Mouse (Mus musculus): Measurements from ENCODE around the gene Hist1h1c. TPM values are rescaled to one million over a fixed set of nuclear protein-coding genes. Genes with fewer than 3 reads are reported as not detected.
"Not testable (repeated sequence)": the region's sequence is repeated elsewhere in the genome, so short reads cannot be mapped to it uniquely, and the experiment has no call there.

Hist1h1c gene
- polyA plus RNA-seq, 1 experiment from 2014 or later = 72.2 TPM

DNA sequence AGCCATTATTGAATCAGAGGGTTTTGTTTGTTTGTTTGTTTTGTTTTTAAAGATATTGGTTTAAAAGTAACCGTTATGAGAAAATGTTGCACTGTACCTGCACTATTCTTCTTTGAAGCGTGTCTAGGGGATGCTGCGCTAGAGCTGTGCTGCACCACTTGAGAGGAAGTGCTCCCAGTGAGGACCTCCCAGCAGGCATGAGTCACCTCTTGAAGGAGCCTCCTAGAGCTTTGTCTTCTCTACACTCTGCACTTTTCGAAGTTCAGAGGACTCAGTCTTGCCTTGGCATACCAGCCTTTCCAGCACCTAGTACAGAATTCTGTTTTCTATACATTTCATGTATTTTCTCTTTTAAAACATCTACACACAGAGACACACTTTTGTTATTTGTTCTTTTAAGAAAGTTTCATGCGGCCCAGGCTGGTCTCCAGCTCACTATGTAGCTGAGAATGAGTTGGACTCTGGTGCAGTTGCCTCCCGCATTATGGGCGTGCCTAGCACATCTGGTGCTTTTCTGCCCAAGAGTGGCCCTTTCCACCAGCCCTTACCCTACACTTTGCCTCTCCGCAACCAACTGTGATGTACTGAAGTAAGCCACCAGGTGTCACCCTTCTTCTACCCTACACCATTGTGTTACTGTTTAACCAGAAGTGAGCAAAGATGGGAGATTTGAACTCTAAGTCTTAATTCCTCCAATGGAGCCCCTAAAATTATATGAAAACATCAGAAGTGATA, 37.7 kb upstream of the Hist1h1c start:
- Histone ChIP-seq H3K4me2 (no peak overlapping the region), H3K4me3 (replicated peaks) (no peak overlapping the region), H3K9me3 (replicated peaks) (no peaks in the 10 kb centered on the region), H3K9ac (peak overlapping the region; percentile 55), H3K27ac (peak overlapping the region; percentile 22; the same call in 1 of the 2 replicates), H3K4me1 (replicated peaks) (peaks cover 46% of the 10 kb centered on the region), H3K27me3 (no peaks in the 10 kb centered on the region), H3K36me3 (no peaks in the 10 kb centered on the region)
- DNase-seq (peak; percentile 57), ATAC-seq (ENCODE audit: low read depth) (peak; percentile 24)
- 21% methylated on average over 8 of the region's 8 CpGs for whole genome bisulfite sequencing (ENCODE audit: insufficient replicate concordance)

DNA sequence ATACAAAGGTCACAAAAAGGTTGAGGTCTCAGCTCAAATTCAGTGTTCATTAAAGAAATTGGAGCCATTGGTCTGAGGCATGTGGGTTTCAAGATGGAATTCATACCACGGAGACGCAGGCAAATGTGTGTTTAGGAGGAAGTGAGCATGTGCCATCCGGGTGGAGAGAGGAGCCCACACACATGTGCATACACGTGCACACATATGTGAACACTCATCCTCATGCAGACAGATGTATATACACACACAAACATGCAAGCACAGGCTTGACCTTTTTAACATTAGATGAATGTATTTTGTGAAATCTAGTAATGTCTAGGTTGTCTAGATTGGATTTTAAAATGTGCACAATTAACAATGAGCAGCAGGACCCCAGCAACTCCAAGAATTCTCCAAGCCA, 36.4 kb upstream of the Hist1h1c start:
- no peaks in the 10 kb centered on the region for H3K36me3 ChIP-seq
- ATAC-seq (ENCODE audit: low read depth) = no peak
- H3K27me3 ChIP-seq = no peaks in the 10 kb centered on the region
- no peak overlapping the region for H3K4me2 ChIP-seq
- H3K4me1 ChIP-seq (replicated peaks) = peaks cover 38% of the 10 kb centered on the region
- no peak overlapping the region for H3K27ac ChIP-seq
- H3K4me3 ChIP-seq (replicated peaks) = no peak overlapping the region
- no peak for DNase-seq
- H3K9me3 ChIP-seq (replicated peaks) = no peaks in the 10 kb centered on the region
- H3K9ac ChIP-seq = 0 out of 2 replicates have a peak overlapping the region, but pooled peaks have one; percentile 26
- 51% methylated on average over 4 of the region's 4 CpGs for WGBS (ENCODE audit: insufficient replicate concordance)

DNA sequence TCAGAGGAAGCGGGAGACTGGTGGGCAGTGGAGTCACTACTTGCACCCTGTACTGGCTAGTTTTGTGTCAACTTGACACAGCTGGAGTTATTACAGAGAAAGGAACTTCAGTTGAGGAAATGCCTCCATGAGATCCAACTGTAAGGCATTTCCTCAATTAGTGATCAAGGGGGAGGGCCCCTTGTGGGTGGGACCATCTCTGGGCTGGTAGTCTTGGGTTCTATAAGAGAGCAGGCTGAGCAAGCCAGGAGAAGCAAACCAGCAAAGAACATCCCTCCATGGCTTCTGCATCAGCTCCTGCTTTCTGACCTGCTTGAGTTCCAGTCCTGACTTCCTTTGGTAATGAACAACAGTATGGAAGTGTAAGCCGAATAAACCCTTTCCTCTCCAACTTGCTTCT, 35.8 kb upstream of the Hist1h1c start:
- H3K27me3 ChIP-seq; H3K27ac ChIP-seq; ATAC-seq (ENCODE audit: low read depth); H3K36me3 ChIP-seq; H3K4me2 ChIP-seq; H3K4me3 ChIP-seq (replicated peaks); H3K9me3 ChIP-seq (replicated peaks); DNase-seq: not testable (repeated sequence)
- Histone ChIP-seq H3K4me1 (replicated peaks) (peaks cover 35% of the 10 kb centered on the region), H3K9ac (0 out of 2 replicates have a peak overlapping the region, but pooled peaks have one; percentile 26)
- WGBS (ENCODE audit: insufficient replicate concordance) = 54% methylated on average over 2 of the region's 2 CpGs

- no peaks in the 10 kb centered on the region for H3K9me3 ChIP-seq (replicated peaks)
- WGBS (ENCODE audit: insufficient replicate concordance) = 62% methylated on average over 7 of the region's 7 CpGs
- ATAC-seq (ENCODE audit: low read depth) = no peak
These were observed 32.8 kb upstream of the Hist1h1c start for GRCm38 (mm10) chr13:23705751-23706356.

GRCm38 (mm10) chr13:23706771-23707170, 31.8 kb upstream of the Hist1h1c start:
- H3K4me2 ChIP-seq = no peak overlapping the region
- no peak overlapping the region for H3K27ac ChIP-seq
- no peak for DNase-seq
- H3K4me3 ChIP-seq (replicated peaks) = no peak overlapping the region
- peaks cover 33% of the 10 kb centered on the region for H3K4me1 ChIP-seq (replicated peaks)
- peaks cover 25% of the 10 kb centered on the region for H3K27me3 ChIP-seq
- no peak overlapping the region for H3K9ac ChIP-seq
- 81% methylated on average over 12 of the region's 12 CpGs for WGBS (ENCODE audit: insufficient replicate concordance)
- ATAC-seq (ENCODE audit: low read depth) = no peak
- no peaks in the 10 kb centered on the region for H3K9me3 ChIP-seq (replicated peaks)
- no peaks in the 10 kb centered on the region for H3K36me3 ChIP-seq

More at GRCm38 (mm10) chr13:23705751-23706356, 32.8 kb upstream of the Hist1h1c start:
- H3K27ac ChIP-seq = no peak overlapping the region
- H3K4me2 ChIP-seq = no peak overlapping the region
- peaks cover 35% of the 10 kb centered on the region for H3K4me1 ChIP-seq (replicated peaks)
- no peaks in the 10 kb centered on the region for H3K36me3 ChIP-seq
- no peak overlapping the region for H3K9ac ChIP-seq
- peaks cover 16% of the 10 kb centered on the region for H3K27me3 ChIP-seq
- no peak overlapping the region for H3K4me3 ChIP-seq (replicated peaks)
- DNase-seq = no peak

DNA sequence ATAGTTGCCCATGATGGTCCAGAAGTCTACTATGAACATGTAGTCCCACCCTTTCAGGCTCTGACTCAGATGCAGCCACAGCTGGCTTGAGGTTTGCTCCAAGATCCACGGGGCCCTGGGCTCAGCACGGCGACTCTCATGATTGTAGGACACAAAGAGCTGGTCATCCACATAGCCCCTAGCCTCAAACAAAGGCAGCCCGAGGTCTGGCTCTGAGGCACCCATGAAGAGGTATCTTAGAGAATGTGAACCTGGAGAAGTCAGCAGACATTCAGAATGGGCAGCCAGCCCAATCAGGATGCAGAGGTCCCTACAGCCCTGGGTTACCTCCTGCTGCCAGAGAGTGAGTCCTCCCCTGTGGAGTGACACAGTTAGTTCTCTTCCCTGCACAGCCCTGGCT, 30.6 kb upstream of the Hist1h1c start:
- H3K4me1 ChIP-seq (replicated peaks) = peaks cover 26% of the 10 kb centered on the region
- no peak overlapping the region for H3K4me2 ChIP-seq
- H3K27me3 ChIP-seq = peaks cover 25% of the 10 kb centered on the region
- H3K9me3 ChIP-seq (replicated peaks) = no peaks in the 10 kb centered on the region
- DNase-seq (no peak), ATAC-seq (ENCODE audit: low read depth) (no peak)
- no peak overlapping the region for H3K4me3 ChIP-seq (replicated peaks)
- H3K27ac ChIP-seq = no peak overlapping the region
- H3K9ac ChIP-seq = no peak overlapping the region
- whole genome bisulfite sequencing (ENCODE audit: insufficient replicate concordance) = 72% methylated on average over 4 of the region's 4 CpGs
- H3K36me3 ChIP-seq = no peaks in the 10 kb centered on the region

DNA sequence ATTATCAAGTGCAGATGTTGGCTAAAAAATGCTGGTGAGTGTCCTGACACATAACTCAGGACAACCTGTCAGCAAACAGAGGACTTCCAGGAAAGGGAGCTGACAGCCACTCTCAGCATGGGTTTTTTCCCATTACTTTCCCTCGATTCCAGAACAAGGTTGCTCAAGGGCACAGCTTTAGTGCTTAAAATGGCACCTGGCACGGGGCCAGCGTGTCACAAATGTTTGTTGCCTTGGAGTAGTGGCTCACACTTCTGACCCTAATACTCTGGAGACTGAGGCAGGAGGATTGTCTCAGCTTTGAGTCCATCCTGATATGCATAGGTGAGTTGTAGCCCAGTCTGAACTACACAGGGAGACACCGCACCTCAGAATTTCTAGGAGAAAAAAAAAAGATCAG, 30.0 kb upstream of the Hist1h1c start:
- Histone ChIP-seq H3K4me3 (replicated peaks) (no peak overlapping the region), H3K4me1 (replicated peaks) (peaks cover 24% of the 10 kb centered on the region), H3K4me2 (no peak overlapping the region), H3K27ac (no peak overlapping the region), H3K36me3 (no peaks in the 10 kb centered on the region), H3K9ac (no peak overlapping the region), H3K27me3 (peaks cover 25% of the 10 kb centered on the region), H3K9me3 (replicated peaks) (no peaks in the 10 kb centered on the region)
- ATAC-seq (ENCODE audit: low read depth) (no peak), DNase-seq (no peak)
- WGBS (ENCODE audit: insufficient replicate concordance) = 63% methylated on average over 4 of the region's 4 CpGs

GRCm38 (mm10) chr13:23709714-23710373, 28.8 kb upstream of the Hist1h1c start:
- Histone ChIP-seq H3K9ac (peak overlapping the region; percentile 69), H3K36me3 (no peaks in the 10 kb centered on the region), H3K27ac (peak overlapping the region; percentile 63), H3K4me3 (replicated peaks) (peak overlapping the region; percentile 60), H3K9me3 (replicated peaks) (no peaks in the 10 kb centered on the region), H3K27me3 (peaks cover 25% of the 10 kb centered on the region), H3K4me1 (replicated peaks) (peaks cover 24% of the 10 kb centered on the region), H3K4me2 (peak overlapping the region; percentile 72)
- DNase-seq (no peak), ATAC-seq (ENCODE audit: low read depth) (no peak)
- WGBS (ENCODE audit: insufficient replicate concordance) = 35% methylated on average over 15 of the region's 15 CpGs

GRCm38 (mm10) chr13:23710374-23711089, 28.1 kb upstream of the Hist1h1c start, which contains the start of gene Hfe:
Gene Hfe (minus strand): TSS chr13:23710854.
- peak within 1 kb of the TSS; percentile 60 for H3K4me3 ChIP-seq (replicated peaks)
- peaks cover 24% of the 10 kb centered on the region for H3K4me1 ChIP-seq (replicated peaks)
- peak within 1 kb of the TSS; percentile 69 for H3K9ac ChIP-seq
- WGBS (ENCODE audit: insufficient replicate concordance) = 2% methylated on average over 17 of the region's 17 CpGs
- peaks cover 25% of the 10 kb centered on the region for H3K27me3 ChIP-seq
- ATAC-seq (ENCODE audit: low read depth) = 0 out of 2 replicates have a peak, but pooled peaks have one; percentile 39
- H3K36me3 ChIP-seq = no peaks in the 10 kb centered on the region
- no peak for DNase-seq
- H3K27ac ChIP-seq = peak within 1 kb of the TSS; percentile 63
- no peaks in the 10 kb centered on the region for H3K9me3 ChIP-seq (replicated peaks)
- H3K4me2 ChIP-seq = peak within 1 kb of the TSS; percentile 72

- H3K36me3 ChIP-seq = no peaks in the 10 kb centered on the region
- ATAC-seq (ENCODE audit: low read depth) (no peak), DNase-seq (no peak)
- WGBS (ENCODE audit: insufficient replicate concordance) = 27% methylated on average over 5 of the region's 5 CpGs
- H3K9ac ChIP-seq = no peak overlapping the region
- H3K9me3 ChIP-seq (replicated peaks) = no peaks in the 10 kb centered on the region
- H3K4me3 ChIP-seq (replicated peaks) = no peak overlapping the region
- H3K4me2 ChIP-seq = no peak overlapping the region
- 0 out of 2 replicates have a peak, but pooled peaks cover 4% of the 10 kb centered on the region for H3K4me1 ChIP-seq (replicated peaks)
- H3K27me3 ChIP-seq = peaks cover 3% of the 10 kb centered on the region; the same call in 1 of the 2 replicates
- H3K27ac ChIP-seq = no peak overlapping the region
These were observed 22.2 kb upstream of the Hist1h1c start for GRCm38 (mm10) chr13:23716261-23717042.
